Mouse (Mus musculus): ENCODE data around the gene Gm5901. TPM values are rescaled to one million over a fixed set of nuclear protein-coding genes. Genes with fewer than 3 reads are reported as not detected.

Gene Gm5901
- polyA plus RNA-seq, 1 experiment from 2014 or later = not detected

- no peak for ATAC-seq
- 93% methylated on average over 4 of the region's 4 CpGs for WGBS
- H3K4me3 ChIP-seq (replicated peaks; ENCODE audit: low read length) = no peak overlapping the region
- no peak overlapping the region for H3K9ac ChIP-seq (replicated peaks; ENCODE audit: low read depth, low read length)
- no peak overlapping the region for H3K27ac ChIP-seq (ENCODE audit: low read length)
- no peaks in the 10 kb centered on the region for H3K4me1 ChIP-seq (replicated peaks; ENCODE audit: control insufficient read depth, insufficient read depth, low read length)
- 0 out of 2 replicates have a peak, but pooled peaks cover 2% of the 10 kb centered on the region for H3K36me3 ChIP-seq (ENCODE audit: control insufficient read depth, insufficient read depth)
- H3K27me3 ChIP-seq (replicated peaks; ENCODE audit: control insufficient read depth, insufficient read depth, low read length) = no peaks in the 10 kb centered on the region
- H3K4me2 ChIP-seq (ENCODE audit: low read length) = no peak overlapping the region
- no peaks in the 10 kb centered on the region for H3K9me3 ChIP-seq (ENCODE audit: control insufficient read depth, low read length)
Observed at GRCm38 (mm10) chr7:105368521-105368920, 6.3 kb upstream of the Gm5901 start.

GRCm38 (mm10) chr7:105372912-105373311 is 1.9 kb upstream of the Gm5901 start:
- no peak overlapping the region for H3K9ac ChIP-seq (replicated peaks; ENCODE audit: low read depth, low read length)
- H3K9me3 ChIP-seq (ENCODE audit: control insufficient read depth, low read length) = no peaks in the 10 kb centered on the region
- no peak overlapping the region for H3K4me3 ChIP-seq (replicated peaks; ENCODE audit: low read length)
- H3K4me2 ChIP-seq (ENCODE audit: low read length) = no peak overlapping the region
- H3K4me1 ChIP-seq (replicated peaks; ENCODE audit: control insufficient read depth, insufficient read depth, low read length) = no peaks in the 10 kb centered on the region
- no peak overlapping the region for H3K27ac ChIP-seq (ENCODE audit: low read length)
- 87% methylated on average over 1 of the region's 1 CpGs for WGBS
- H3K27me3 ChIP-seq (replicated peaks; ENCODE audit: control insufficient read depth, insufficient read depth, low read length) = no peaks in the 10 kb centered on the region
- ATAC-seq = no peak
- H3K36me3 ChIP-seq (ENCODE audit: control insufficient read depth, insufficient read depth) = peaks cover 7% of the 10 kb centered on the region

GRCm38 (mm10) chr7:105373509-105373908 is 1.3 kb upstream of the Gm5901 start:
- Histone ChIP-seq H3K9me3 (ENCODE audit: control insufficient read depth, low read length) (no peaks in the 10 kb centered on the region), H3K4me2 (ENCODE audit: low read length) (no peak overlapping the region), H3K27me3 (replicated peaks; ENCODE audit: control insufficient read depth, insufficient read depth, low read length) (no peaks in the 10 kb centered on the region), H3K4me1 (replicated peaks; ENCODE audit: control insufficient read depth, insufficient read depth, low read length) (no peaks in the 10 kb centered on the region), H3K36me3 (ENCODE audit: control insufficient read depth, insufficient read depth) (peaks cover 11% of the 10 kb centered on the region), H3K9ac (replicated peaks; ENCODE audit: low read depth, low read length) (no peak overlapping the region), H3K27ac (ENCODE audit: low read length) (no peak overlapping the region), H3K4me3 (replicated peaks; ENCODE audit: low read length) (no peak overlapping the region)
- ATAC-seq = no peak
- 77% methylated on average over 4 of the region's 4 CpGs for WGBS

- H3K9ac ChIP-seq (replicated peaks; ENCODE audit: low read depth, low read length) = no peak overlapping the region
- H3K27me3 ChIP-seq (replicated peaks; ENCODE audit: control insufficient read depth, insufficient read depth, low read length) = no peaks in the 10 kb centered on the region
- no peaks in the 10 kb centered on the region for H3K9me3 ChIP-seq (ENCODE audit: control insufficient read depth, low read length)
- no peak overlapping the region for H3K4me2 ChIP-seq (ENCODE audit: low read length)
- H3K36me3 ChIP-seq (ENCODE audit: control insufficient read depth, insufficient read depth) = peaks cover 16% of the 10 kb centered on the region
- no peak overlapping the region for H3K4me3 ChIP-seq (replicated peaks; ENCODE audit: low read length)
- H3K4me1 ChIP-seq (replicated peaks; ENCODE audit: control insufficient read depth, insufficient read depth, low read length) = no peaks in the 10 kb centered on the region
- no peak for ATAC-seq
- H3K27ac ChIP-seq (ENCODE audit: low read length) = no peak overlapping the region
- 98% methylated on average over 3 of the region's 3 CpGs for WGBS
Observed at GRCm38 (mm10) chr7:105373976-105374375, 862 bp upstream of the Gm5901 start.

GRCm38 (mm10) chr7:105380329-105380728 is 5.5 kb downstream of the Gm5901 start:
- Histone ChIP-seq H3K9ac (replicated peaks; ENCODE audit: low read depth, low read length) (no peak overlapping the region), H3K4me3 (replicated peaks; ENCODE audit: low read length) (no peak overlapping the region), H3K9me3 (ENCODE audit: control insufficient read depth, low read length) (no peaks in the 10 kb centered on the region), H3K27ac (ENCODE audit: low read length) (no peak overlapping the region), H3K4me1 (replicated peaks; ENCODE audit: control insufficient read depth, insufficient read depth, low read length) (no peaks in the 10 kb centered on the region), H3K27me3 (replicated peaks; ENCODE audit: control insufficient read depth, insufficient read depth, low read length) (no peaks in the 10 kb centered on the region), H3K36me3 (ENCODE audit: control insufficient read depth, insufficient read depth) (peaks cover 51% of the 10 kb centered on the region), H3K4me2 (ENCODE audit: low read length) (no peak overlapping the region)
- WGBS = 97% methylated on average over 3 of the region's 3 CpGs
- no peak for ATAC-seq

- H3K27me3 ChIP-seq (replicated peaks; ENCODE audit: control insufficient read depth, insufficient read depth, low read length) = no peaks in the 10 kb centered on the region
- no peak overlapping the region for H3K27ac ChIP-seq (ENCODE audit: low read length)
- no peaks in the 10 kb centered on the region for H3K4me1 ChIP-seq (replicated peaks; ENCODE audit: control insufficient read depth, insufficient read depth, low read length)
- no peaks in the 10 kb centered on the region for H3K9me3 ChIP-seq (ENCODE audit: control insufficient read depth, low read length)
- no peak overlapping the region for H3K4me2 ChIP-seq (ENCODE audit: low read length)
- H3K36me3 ChIP-seq (ENCODE audit: control insufficient read depth, insufficient read depth) = peaks cover 42% of the 10 kb centered on the region
- no peak for ATAC-seq
- H3K4me3 ChIP-seq (replicated peaks; ENCODE audit: low read length) = no peak overlapping the region
- WGBS = 98% methylated on average over 2 of the region's 2 CpGs
- no peak overlapping the region for H3K9ac ChIP-seq (replicated peaks; ENCODE audit: low read depth, low read length)
Observed at GRCm38 (mm10) chr7:105387696-105388095, 12.9 kb downstream of the Gm5901 start.

- 93% methylated on average over 2 of the region's 2 CpGs for WGBS
- no peaks in the 10 kb centered on the region for H3K9me3 ChIP-seq (ENCODE audit: control insufficient read depth, low read length)
- no peak overlapping the region for H3K4me3 ChIP-seq (replicated peaks; ENCODE audit: low read length)
- no peak overlapping the region for H3K4me2 ChIP-seq (ENCODE audit: low read length)
- no peak overlapping the region for H3K9ac ChIP-seq (replicated peaks; ENCODE audit: low read depth, low read length)
- no peak for ATAC-seq
- H3K36me3 ChIP-seq (ENCODE audit: control insufficient read depth, insufficient read depth) = peaks cover 28% of the 10 kb centered on the region
- no peak overlapping the region for H3K27ac ChIP-seq (ENCODE audit: low read length)
- H3K4me1 ChIP-seq (replicated peaks; ENCODE audit: control insufficient read depth, insufficient read depth, low read length) = no peaks in the 10 kb centered on the region; the same call in 1 of the 2 replicates
- H3K27me3 ChIP-seq (replicated peaks; ENCODE audit: control insufficient read depth, insufficient read depth, low read length) = no peaks in the 10 kb centered on the region
Observed at GRCm38 (mm10) chr7:105390236-105390635, 15.4 kb downstream of the Gm5901 start.

GRCm38 (mm10) chr7:105394606-105395005 is 19.8 kb downstream of the Gm5901 start:
- ATAC-seq = no peak
- peaks cover 7% of the 10 kb centered on the region for H3K4me1 ChIP-seq (replicated peaks; ENCODE audit: control insufficient read depth, insufficient read depth, low read length)
- no peak overlapping the region for H3K4me2 ChIP-seq (ENCODE audit: low read length)
- no peaks in the 10 kb centered on the region for H3K9me3 ChIP-seq (ENCODE audit: control insufficient read depth, low read length)
- H3K36me3 ChIP-seq (ENCODE audit: control insufficient read depth, insufficient read depth) = no peaks in the 10 kb centered on the region
- no peak overlapping the region for H3K9ac ChIP-seq (replicated peaks; ENCODE audit: low read depth, low read length)
- H3K27ac ChIP-seq (ENCODE audit: low read length) = no peak overlapping the region
- H3K27me3 ChIP-seq (replicated peaks; ENCODE audit: control insufficient read depth, insufficient read depth, low read length) = no peaks in the 10 kb centered on the region
- 58% methylated on average over 1 of the region's 1 CpGs for WGBS
- no peak overlapping the region for H3K4me3 ChIP-seq (replicated peaks; ENCODE audit: low read length)

- H3K4me3 ChIP-seq (replicated peaks; ENCODE audit: low read length) = no peak overlapping the region
- H3K36me3 ChIP-seq (ENCODE audit: control insufficient read depth, insufficient read depth) = no peaks in the 10 kb centered on the region
- no peaks in the 10 kb centered on the region for H3K27me3 ChIP-seq (replicated peaks; ENCODE audit: control insufficient read depth, insufficient read depth, low read length)
- no peak overlapping the region for H3K27ac ChIP-seq (ENCODE audit: low read length)
- H3K9ac ChIP-seq (replicated peaks; ENCODE audit: low read depth, low read length) = no peak overlapping the region
- ATAC-seq = no peak
- no peak overlapping the region for H3K4me2 ChIP-seq (ENCODE audit: low read length)
- H3K9me3 ChIP-seq (ENCODE audit: control insufficient read depth, low read length) = no peaks in the 10 kb centered on the region
- peaks cover 7% of the 10 kb centered on the region for H3K4me1 ChIP-seq (replicated peaks; ENCODE audit: control insufficient read depth, insufficient read depth, low read length)
Observed at GRCm38 (mm10) chr7:105395131-105395820, 20.4 kb downstream of the Gm5901 start.

- H3K9ac ChIP-seq (replicated peaks; ENCODE audit: low read depth, low read length) = no peak overlapping the region
- H3K4me2 ChIP-seq (ENCODE audit: low read length) = no peak overlapping the region
- H3K4me1 ChIP-seq (replicated peaks; ENCODE audit: control insufficient read depth, insufficient read depth, low read length) = peaks cover 7% of the 10 kb centered on the region
- no peaks in the 10 kb centered on the region for H3K9me3 ChIP-seq (ENCODE audit: control insufficient read depth, low read length)
- H3K27ac ChIP-seq (ENCODE audit: low read length) = no peak overlapping the region
- H3K36me3 ChIP-seq (ENCODE audit: control insufficient read depth, insufficient read depth) = no peaks in the 10 kb centered on the region
- no peak for ATAC-seq
- no peak overlapping the region for H3K4me3 ChIP-seq (replicated peaks; ENCODE audit: low read length)
- no peaks in the 10 kb centered on the region for H3K27me3 ChIP-seq (replicated peaks; ENCODE audit: control insufficient read depth, insufficient read depth, low read length)
Observed at GRCm38 (mm10) chr7:105396126-105396525, 21.3 kb downstream of the Gm5901 start.
